Mouse (Mus musculus) forebrain, embryonic 10.5 days (tissue): ENCODE measurements around the gene Ntm. TPM values are rescaled to one million over a fixed set of nuclear protein-coding genes. Genes with fewer than 3 reads are reported as not detected.

ENCODE experiments used
- DNase-seq: peaks from one replicate; pipeline ENCODE4 v3.0.0-alpha.2; 2017; ENCODE audit warnings: low spot score; ENCODE audit errors: extremely low spot score
- H3K27ac ChIP-seq: fragments of 300-500 bp; sonication (generic); 2 replicates; pipeline ENCODE4 v1.5.1; 2016; ENCODE audit warnings: mild to moderate bottlenecking
- H3K27me3 ChIP-seq: fragments of 300-500 bp; sonication (generic); 2 replicates; pipeline ENCODE4 v1.6.1; 2016; ENCODE audit warnings: mild to moderate bottlenecking; ENCODE audit not compliant: poor library complexity, severe bottlenecking
- H3K36me3 ChIP-seq: fragments of 300-500 bp; sonication (generic); replicated peaks from 2 replicates; pipeline ENCODE4 v1.6.1; 2016; ENCODE audit warnings: mild to moderate bottlenecking, moderate library complexity
- H3K4me1 ChIP-seq: fragments of 300-500 bp; sonication (generic); 2 replicates; pipeline ENCODE4 v1.6.1; 2016
- H3K4me3 ChIP-seq: fragments of 300-500 bp; sonication (generic); 2 replicates; pipeline ENCODE4 v1.5.1; 2016; ENCODE audit warnings: mild to moderate bottlenecking, moderate library complexity
- H3K9me3 ChIP-seq: fragments of 300-500 bp; sonication (generic); 2 replicates; pipeline ENCODE4 v1.6.1; 2016; ENCODE audit warnings: mild to moderate bottlenecking, moderate library complexity
- WGBS: fragments of 180-500 bp; shearing (Covaris S2); methylation state at CpG from one replicate; pipeline ENCODE4 v1.1.7; 2016; 5-methylcytosine and 5-hydroxymethylcytosine counted together
- polyA plus RNA-seq: library from polyadenylated mRNA; unstranded; fragments of >200 nt; fragmentation: Nextera tagmentation; extraction: Ambion mirVana; gene quantifications from 2 replicates; pipeline ENCODE4 v1.2.1, GENCODE M21; 2016

Ntm gene
- polyA plus RNA-seq, result 5.6 and 6.5 TPM in 2 replicates

- WGBS, result 16% methylated on average over 8 of the region's 8 CpGs
- Histone ChIP-seq H3K4me1 (peaks cover 37% of the 10 kb centered on the region), H3K4me3 (peak within 1 kb of the TSS; percentile 63), H3K36me3 (no peaks in the 10 kb centered on the region), H3K27ac (peak within 1 kb of the TSS; percentile 74), H3K9me3 (no peaks in the 10 kb centered on the region), H3K27me3 (peaks cover 59% of the 10 kb centered on the region)
- peak; percentile 55 for DNase-seq
Observed at GRCm38 (mm10) chr9:29962978-29963377, at the start of gene Ntm. Gene Ntm (minus strand): TSS chr9:29963141.

GRCm38 (mm10) chr9:30005701-30006100 lies 42.8 kb upstream of the Ntm start:
- Histone ChIP-seq H3K9me3 (no peaks in the 10 kb centered on the region), H3K27ac (no peak overlapping the region), H3K4me3 (no peak overlapping the region), H3K27me3 (no peaks in the 10 kb centered on the region), H3K4me1 (no peaks in the 10 kb centered on the region), H3K36me3 (no peaks in the 10 kb centered on the region)
- 94% methylated on average over 8 of the region's 8 CpGs for WGBS
- DNase-seq, result no peak

GRCm38 (mm10) chr9:30003612-30004011 lies 40.7 kb upstream of the Ntm start:
- Histone ChIP-seq H3K9me3 (no peaks in the 10 kb centered on the region), H3K27ac (no peak overlapping the region), H3K4me3 (no peak overlapping the region), H3K27me3 (no peaks in the 10 kb centered on the region), H3K4me1 (no peaks in the 10 kb centered on the region), H3K36me3 (no peaks in the 10 kb centered on the region)
- 19% methylated on average over 3 of the region's 3 CpGs for WGBS
- peak; percentile 72 for DNase-seq

GRCm38 (mm10) chr9:29981177-29981915 lies 18.4 kb upstream of the Ntm start:
- 84% methylated on average over 5 of the region's 5 CpGs for WGBS
- Histone ChIP-seq H3K27me3 (no peaks in the 10 kb centered on the region), H3K4me1 (no peaks in the 10 kb centered on the region)

GRCm38 (mm10) chr9:29961954-29962867 lies 730 bp downstream of the Ntm start:
- peaks cover 59% of the 10 kb centered on the region for H3K27me3 ChIP-seq
- no peaks in the 10 kb centered on the region for H3K9me3 ChIP-seq
- DNase-seq, result peak; percentile 50
- H3K27ac ChIP-seq, result peak overlapping the region; percentile 74
- WGBS, result under 1% methylated on average over 38 of the region's 38 CpGs
- H3K4me1 ChIP-seq, result peaks cover 29% of the 10 kb centered on the region
- no peaks in the 10 kb centered on the region for H3K36me3 ChIP-seq
- H3K4me3 ChIP-seq, result peak overlapping the region; percentile 63

More at GRCm38 (mm10) chr9:29981177-29981915, 18.4 kb upstream of the Ntm start:
- DNase-seq, result no peak
- Histone ChIP-seq H3K9me3 (no peaks in the 10 kb centered on the region), H3K27ac (no peak overlapping the region), H3K4me3 (no peak overlapping the region), H3K36me3 (no peaks in the 10 kb centered on the region)

GRCm38 (mm10) chr9:29961512-29961911 lies 1.4 kb downstream of the Ntm start:
- Histone ChIP-seq H3K36me3 (no peaks in the 10 kb centered on the region), H3K4me1 (peaks cover 29% of the 10 kb centered on the region), H3K27me3 (peaks cover 59% of the 10 kb centered on the region), H3K9me3 (no peaks in the 10 kb centered on the region), H3K27ac (no peak overlapping the region), H3K4me3 (peak overlapping the region; percentile 63)
- 48% methylated on average over 2 of the region's 2 CpGs for WGBS
- no peak for DNase-seq

- Histone ChIP-seq H3K27me3 (peaks cover 59% of the 10 kb centered on the region), H3K4me1 (peaks cover 29% of the 10 kb centered on the region), H3K27ac (no peak overlapping the region), H3K9me3 (no peaks in the 10 kb centered on the region), H3K36me3 (no peaks in the 10 kb centered on the region), H3K4me3 (no peak overlapping the region)
- WGBS, result 70% methylated on average over 5 of the region's 5 CpGs
- no peak for DNase-seq
Observed at GRCm38 (mm10) chr9:29960741-29961140, 2.2 kb downstream of the Ntm start.

GRCm38 (mm10) chr9:29960236-29960635 lies 2.7 kb downstream of the Ntm start:
- peaks cover 29% of the 10 kb centered on the region for H3K4me1 ChIP-seq
- no peak overlapping the region for H3K4me3 ChIP-seq
- no peak for DNase-seq
- no peak overlapping the region for H3K27ac ChIP-seq
- H3K27me3 ChIP-seq, result peaks cover 59% of the 10 kb centered on the region
- 33% methylated on average over 3 of the region's 3 CpGs for WGBS
- no peaks in the 10 kb centered on the region for H3K9me3 ChIP-seq
- no peaks in the 10 kb centered on the region for H3K36me3 ChIP-seq

- H3K27ac ChIP-seq, result no peak overlapping the region
- 81% methylated on average over 5 of the region's 5 CpGs for WGBS
- H3K4me3 ChIP-seq, result no peak overlapping the region
- peaks cover 16% of the 10 kb centered on the region for H3K4me1 ChIP-seq
- H3K9me3 ChIP-seq, result no peaks in the 10 kb centered on the region
- H3K36me3 ChIP-seq, result no peaks in the 10 kb centered on the region
- DNase-seq, result no peak
- peaks cover 29% of the 10 kb centered on the region for H3K27me3 ChIP-seq
Observed at GRCm38 (mm10) chr9:29956936-29957335, 6.0 kb downstream of the Ntm start.

GRCm38 (mm10) chr9:29954031-29954430 lies 8.9 kb downstream of the Ntm start:
- Histone ChIP-seq H3K4me3 (no peak overlapping the region), H3K4me1 (peaks cover 2% of the 10 kb centered on the region), H3K36me3 (no peaks in the 10 kb centered on the region), H3K27ac (no peak overlapping the region), H3K27me3 (no peaks in the 10 kb centered on the region), H3K9me3 (no peaks in the 10 kb centered on the region)
- DNase-seq, result no peak
- 91% methylated on average over 6 of the region's 6 CpGs for WGBS

GRCm38 (mm10) chr9:29949041-29949440 lies 13.9 kb downstream of the Ntm start:
- peaks cover 7% of the 10 kb centered on the region for H3K27me3 ChIP-seq
- WGBS, result 63% methylated on average over 3 of the region's 3 CpGs
- H3K9me3 ChIP-seq, result no peaks in the 10 kb centered on the region
- DNase-seq, result no peak
- no peak overlapping the region for H3K27ac ChIP-seq
- no peaks in the 10 kb centered on the region for H3K36me3 ChIP-seq
- no peak overlapping the region for H3K4me3 ChIP-seq
- peaks cover 6% of the 10 kb centered on the region for H3K4me1 ChIP-seq

- Histone ChIP-seq H3K4me3 (peak overlapping the region; percentile 37), H3K36me3 (no peaks in the 10 kb centered on the region), H3K27ac (peak overlapping the region; percentile 68), H3K4me1 (peaks cover 16% of the 10 kb centered on the region), H3K27me3 (peaks cover 46% of the 10 kb centered on the region), H3K9me3 (no peaks in the 10 kb centered on the region)
- WGBS, result 15% methylated on average over 20 of the region's 20 CpGs
- DNase-seq, result no peak
Observed at GRCm38 (mm10) chr9:29943209-29944070, 19.5 kb downstream of the Ntm start.
